Mouse (Mus musculus) CH12.LX (cell line): Measurements from ENCODE around the gene Fgfr4.

Source experiments
- CTCF ChIP-seq, 2 experiments: IDR thresholded peaks in 1 of 2; conservative IDR thresholded peaks in 1 of 2; 2 replicates each; pipeline ENCODE4 v1.5.1; 2011 to 2012; ENCODE audit warnings: low read depth in 2 of 2, low read length in 2 of 2, improper control_type of control experiment in 1 of 2, inconsistent platforms in 1 of 2, mild to moderate bottlenecking in 1 of 2, moderate library complexity in 1 of 2
- GABPA ChIP-seq: IDR thresholded peaks from 2 replicates; pipeline ENCODE4 v1.6.1; 2012; ENCODE audit warnings: low read depth, low read length, improper control_type of control experiment, inconsistent platforms; ENCODE audit not compliant: insufficient replicate concordance
- KAT2A ChIP-seq: IDR thresholded peaks from 2 replicates; pipeline ENCODE4 v1.6.1; 2012; ENCODE audit warnings: low read length, improper control_type of control experiment, inconsistent platforms; ENCODE audit not compliant: insufficient replicate concordance
- MAZ ChIP-seq: IDR thresholded peaks from 2 replicates; pipeline ENCODE4 v1.6.1; 2012; ENCODE audit warnings: low read depth, mild to moderate bottlenecking, inconsistent platforms, low read length, improper control_type of control experiment, moderate library complexity
- MXI1 ChIP-seq: IDR thresholded peaks from 2 replicates; pipeline ENCODE4 v1.6.1; 2011; ENCODE audit warnings: mild to moderate bottlenecking, low read depth, low read length, improper control_type of control experiment
- TBP ChIP-seq: conservative IDR thresholded peaks from 2 replicates; pipeline ENCODE4 v1.6.1; 2011; ENCODE audit warnings: low read depth, low read length, improper control_type of control experiment
- TCF12 ChIP-seq: IDR thresholded peaks from 2 replicates; pipeline ENCODE4 v1.6.1; 2014; ENCODE audit warnings: low read depth, mild to moderate bottlenecking, inconsistent platforms, low read length, improper control_type of control experiment

- TF ChIP-seq CTCF (conservative IDR thresholded peaks at IDR 0.05 in 1 of 2, IDR thresholded peaks at IDR 0.05 in 1 of 2; ENCODE audit: low read depth in 2 of 2, low read length in 2 of 2) = no peak
- no peak for TF ChIP-seq MXI1
- no peak for TF ChIP-seq TBP
- TF ChIP-seq GABPA = no peak
- TF ChIP-seq MAZ = no peak
- TF ChIP-seq KAT2A = no peak
- no peak for TF ChIP-seq TCF12
These were observed 59.0 kb downstream of the Fgfr4 start for GRCm38 (mm10) chr13:55211221-55212010.
